Mouse (Mus musculus) B cell, adult 62 days (primary cell): ENCODE measurements around the gene Ssxb1. TPM values are rescaled to one million over a fixed set of nuclear protein-coding genes. Genes with fewer than 3 reads are reported as not detected.

Source experiments
- total RNA-seq: library from RNA; stranded (reverse); gene quantifications from 4 replicates; pipeline ENCODE4 v1.2.4, GENCODE M21; 2023

Gene Ssxb1
- not detected in 4 replicates for total RNA-seq

DNA sequence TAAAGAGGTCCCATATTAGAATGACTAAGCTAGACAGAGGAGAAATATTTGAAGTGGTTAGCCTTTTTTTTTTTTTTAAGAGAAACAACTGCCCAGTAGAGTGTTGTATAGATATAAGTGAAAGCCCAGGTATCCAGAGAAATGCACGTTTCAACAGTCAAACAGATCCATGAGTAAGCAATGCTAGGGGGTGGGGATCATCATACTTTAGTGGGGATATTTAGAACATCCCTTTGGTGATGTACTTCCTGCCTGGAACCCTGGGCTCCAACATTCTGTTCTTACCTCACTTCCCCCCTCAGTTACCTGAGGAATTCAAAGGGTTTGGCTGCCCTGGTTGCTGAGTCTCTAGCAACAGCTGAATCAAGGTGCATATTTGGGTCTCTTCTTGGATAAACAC, at the start of gene Ssxb1:
Gene Ssxb1, plus strand, starts transcription at position 301 of the 400 bp plus-strand sequence.

DNA sequence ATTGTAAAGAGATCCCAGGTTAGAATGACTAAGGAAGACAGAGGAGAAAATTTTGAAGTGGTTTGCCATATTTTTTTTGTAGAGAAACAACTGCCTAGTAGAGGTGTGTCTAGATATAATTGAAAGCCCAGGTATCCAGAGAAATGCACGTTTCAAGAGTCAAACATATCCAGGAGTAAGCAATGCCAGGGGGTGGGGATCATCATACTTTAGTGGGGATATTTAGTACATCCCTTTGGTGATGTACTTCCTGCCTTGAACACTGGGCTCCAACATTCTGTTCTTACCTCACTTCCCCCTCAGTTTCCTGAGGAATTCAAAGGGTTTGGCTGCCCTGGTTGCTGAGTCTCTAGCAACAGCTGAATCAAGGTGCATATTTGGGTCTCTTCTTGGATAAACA, 46.4 kb upstream of the Ssxb1 start, which contains the start of gene Ssxb9:
Gene Ssxb9, plus strand, starts transcription at position 301 of the 400 bp plus-strand sequence.

GRCm38 (mm10) chrX:8461626-8462025, 48.5 kb downstream of the Ssxb1 start, which contains the start of gene Ssxb2:
Ssxb2 (minus strand) TSS chrX:8461726.

Other genes with a start within 250 kb of the Ssxb1 start
- 19.7 to 22.6 TPM (median 20.8 TPM) in 4 replicates for gene Tbc1d25, start 237.1 kb upstream of the Ssxb1 start, total RNA-seq
- gene Ebp, start 219.8 kb upstream of the Ssxb1 start, total RNA-seq: 23.1 to 33.3 TPM (median 30.1 TPM) in 4 replicates
- gene Porcn, start 206.8 kb upstream of the Ssxb1 start, total RNA-seq: 0.46 TPM in 1 of 4 replicates, not detected in the others
- gene Ftsj1, start 160.9 kb upstream of the Ssxb1 start, total RNA-seq: 12.3 to 19.3 TPM (median 16.9 TPM) in 4 replicates
- 0.30 TPM in 1 of 4 replicates, not detected in the others for gene Slc38a5, start 142.2 kb upstream of the Ssxb1 start, total RNA-seq
- gene Ssxb10, start 85.9 kb upstream of the Ssxb1 start, total RNA-seq: not detected in 4 replicates
- gene Ssxb9, start 46.3 kb upstream of the Ssxb1 start, total RNA-seq: not detected in 4 replicates
- not detected in 4 replicates for gene Ssxb2, start 48.4 kb downstream of the Ssxb1 start, total RNA-seq
- gene Gm14459, start 111.6 kb downstream of the Ssxb1 start, total RNA-seq: not detected in 4 replicates
- not detected in 4 replicates for gene Ssxb6, start 134.9 kb downstream of the Ssxb1 start, total RNA-seq
- not detected in 4 replicates for gene Ssxb3, start 178.5 kb downstream of the Ssxb1 start, total RNA-seq